Mouse (Mus musculus) adrenal gland, postnatal 4 days (tissue): Measurements from ENCODE around the gene Tchhl1. TPM values are rescaled to one million over a fixed set of nuclear protein-coding genes. Genes with fewer than 3 reads are reported as not detected.
"Not testable (repeated sequence)": the region's sequence is repeated elsewhere in the genome, so short reads cannot be mapped to it uniquely, and the experiment has no call there.

Source experiments
- DNase-seq, 2 experiments: peaks; one replicate each; pipeline ENCODE4 v3.0.0; 2021 to 2022; ENCODE audit warnings: low spot score in 2 of 2, mixed read lengths in 2 of 2
- long read RNA-seq, 2 experiments: library from polyadenylated mRNA; stranded (forward); transcript quantifications; one replicate each; pipeline ENCODE4 v2.0.0; 2021
- total RNA-seq, 2 experiments: library from RNA; stranded (reverse); gene quantifications; 2 replicates each; pipeline ENCODE4 v1.2.3; 2021

Tchhl1 gene
- under 1 TPM in 1 of 2 experiments, not detected in 1; 0.22 TPM for total RNA-seq
- long read RNA-seq, experiment 1: 0 reads
- long read RNA-seq, experiment 2: 0 reads

DNA sequence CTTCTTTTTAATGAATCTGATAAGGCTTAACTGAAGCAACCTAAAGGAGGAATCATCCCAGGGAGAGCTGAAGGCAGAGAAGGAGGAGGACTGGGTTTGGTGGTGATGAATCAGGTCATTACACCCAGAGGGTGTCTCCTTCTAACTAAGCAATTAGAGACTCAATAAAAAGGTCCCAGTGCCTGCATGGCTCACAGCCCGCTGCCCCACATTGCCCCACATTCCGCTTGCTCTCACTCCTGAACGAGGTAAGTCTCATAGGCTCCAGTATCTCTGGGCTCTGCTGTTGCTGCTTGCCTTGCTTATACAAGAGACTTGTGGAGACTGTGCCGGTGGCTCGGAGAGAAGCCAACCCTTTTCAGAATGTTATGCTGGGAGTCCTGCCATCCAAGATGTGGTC is at the start of gene Tchhl1:
Tchhl1 (plus strand) TSS at position 194 of the 400 bp plus-strand sequence.
- DNase-seq: no peak

DNA sequence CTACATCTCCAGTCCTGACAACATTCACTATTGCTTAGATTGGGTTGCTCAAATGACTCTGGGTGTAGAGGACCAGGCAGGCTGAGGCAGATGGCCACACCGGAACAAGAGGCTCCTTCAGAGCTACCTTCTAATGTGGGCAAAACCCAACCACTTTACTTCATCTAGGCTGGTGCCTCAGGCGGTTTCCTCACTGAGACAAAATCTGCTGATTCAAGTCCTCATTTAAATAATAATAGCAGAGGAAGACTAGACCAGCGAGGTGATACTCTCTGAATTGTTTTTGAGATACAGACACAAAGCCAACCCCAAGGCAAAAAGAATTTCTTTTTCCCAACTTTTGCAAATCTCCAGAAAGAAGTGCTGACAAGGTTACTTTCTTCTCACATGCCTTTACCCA is 36.9 kb upstream of the Tchhl1 start:
- no peak for DNase-seq

DNA sequence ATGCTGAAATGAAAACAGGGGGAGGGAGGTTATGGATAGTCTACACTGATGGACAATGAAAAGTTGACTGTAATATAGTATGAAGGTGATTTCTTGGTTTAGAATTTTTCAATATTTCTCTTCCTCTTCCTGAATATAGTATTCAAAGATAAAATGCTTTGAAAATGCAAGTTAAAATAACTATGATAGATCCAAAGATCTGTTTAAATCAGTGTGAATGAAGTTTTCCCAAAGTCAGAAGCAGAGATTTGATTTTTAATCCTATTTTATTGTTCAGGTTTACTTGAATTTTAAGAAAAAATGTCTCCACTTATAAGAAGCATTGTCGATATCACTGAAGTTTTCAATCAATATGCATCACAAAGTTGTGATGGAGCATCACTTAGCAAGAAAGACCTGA is 26.5 kb upstream of the Tchhl1 start, which contains the start of gene Tchh:
Tchh (plus strand) TSS at position 301 of the 400 bp plus-strand sequence.
- DNase-seq: no peak

DNA sequence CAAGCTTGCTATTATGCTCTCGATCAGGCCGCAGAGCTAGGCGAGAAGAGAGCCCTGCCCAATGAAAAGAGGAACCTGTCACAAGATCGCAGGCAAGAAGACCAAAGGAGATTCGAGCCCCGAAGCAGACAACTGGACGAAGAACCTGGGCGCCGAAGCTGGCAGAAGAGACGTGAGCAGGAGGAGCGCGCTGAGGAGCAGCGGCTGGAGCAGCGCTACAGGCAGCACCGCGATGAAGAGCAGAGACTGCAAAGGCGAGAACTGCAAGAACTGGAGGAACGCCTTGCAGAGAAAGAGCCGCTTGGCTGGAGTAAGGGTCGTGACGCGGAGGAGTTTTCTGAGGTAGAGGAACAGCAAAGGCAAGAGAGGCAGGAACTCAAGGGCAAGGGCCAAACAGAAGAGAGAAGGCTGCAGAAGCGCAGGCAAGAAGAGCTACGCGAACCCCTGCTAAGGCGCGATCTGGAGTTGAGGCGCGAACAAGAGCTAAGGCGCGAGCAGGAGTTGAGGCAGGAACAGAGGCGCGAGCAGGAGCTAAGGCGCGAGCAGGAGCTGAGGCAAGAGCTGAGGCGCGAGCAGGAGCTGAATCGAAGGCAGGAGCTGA is 25.0 kb upstream of the Tchhl1 start:
- no peak for DNase-seq

DNA sequence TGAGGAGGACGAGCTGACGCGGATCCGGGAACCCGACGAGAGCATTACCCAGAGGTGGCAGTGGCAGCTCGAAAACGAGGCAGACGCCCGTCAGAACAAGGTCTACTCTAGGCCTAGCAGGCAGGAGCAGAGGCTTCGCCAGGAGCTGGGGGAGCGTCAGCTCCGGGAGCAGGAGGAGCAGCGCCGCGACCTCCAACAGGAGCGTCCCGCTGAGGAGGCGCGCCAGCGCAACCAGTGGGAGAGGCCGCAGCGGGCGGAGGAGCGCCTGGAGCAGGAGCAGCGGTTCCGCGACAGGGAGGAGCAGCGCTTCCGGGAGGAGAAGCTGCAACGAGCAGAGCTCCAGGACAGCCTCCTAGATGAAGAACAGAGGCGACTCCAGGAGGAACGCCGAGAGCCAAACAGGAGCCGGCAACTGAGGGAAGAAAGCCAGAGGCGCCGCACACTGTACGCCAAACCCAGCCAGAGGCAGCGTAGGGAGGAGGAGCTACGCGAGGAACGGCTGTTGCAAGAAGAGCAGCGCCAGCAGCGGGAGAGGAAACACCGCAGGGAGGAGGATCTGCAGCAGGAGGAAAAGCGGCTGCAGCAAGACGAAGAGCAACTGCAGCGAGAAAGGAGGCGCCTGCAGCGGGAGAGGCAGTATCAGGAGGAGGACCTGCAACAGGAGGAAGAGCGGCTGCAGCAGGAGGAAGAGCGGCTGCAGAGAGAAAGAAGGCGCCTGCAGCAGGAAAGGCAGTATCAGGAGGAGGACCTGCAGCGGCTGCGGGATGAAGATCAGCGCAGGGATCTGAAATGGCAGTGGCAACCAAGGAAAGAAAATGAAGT is 24.0 kb upstream of the Tchhl1 start:
- DNase-seq: peak; percentile 18 to 33

DNA sequence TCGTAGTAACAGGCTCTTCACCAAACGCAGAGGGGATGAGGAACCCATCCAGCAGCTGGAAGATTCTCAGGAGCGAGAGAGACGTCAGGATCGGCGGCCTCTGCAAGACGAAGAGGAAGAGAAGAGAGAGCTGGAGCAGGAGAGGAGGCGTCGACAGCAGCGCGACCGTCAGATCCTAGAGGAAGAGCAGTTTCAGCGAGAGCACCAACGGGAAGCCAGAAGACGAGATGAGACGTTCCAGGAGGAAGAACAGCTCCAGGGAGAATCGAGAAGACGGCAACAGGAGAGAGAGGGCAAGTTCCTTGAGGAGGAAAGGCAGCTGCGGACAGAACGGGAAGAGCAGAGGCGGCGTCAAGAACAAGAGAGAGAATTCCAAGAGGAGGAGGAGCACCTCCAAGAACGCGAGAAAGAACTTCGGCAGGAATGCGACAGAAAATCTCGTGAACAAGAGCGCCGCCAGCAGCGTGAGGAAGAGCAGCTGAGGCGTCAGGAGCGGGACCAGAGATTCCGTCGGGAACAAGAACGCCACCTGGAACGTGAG is 23.3 kb upstream of the Tchhl1 start:
- no peak for DNase-seq

DNA sequence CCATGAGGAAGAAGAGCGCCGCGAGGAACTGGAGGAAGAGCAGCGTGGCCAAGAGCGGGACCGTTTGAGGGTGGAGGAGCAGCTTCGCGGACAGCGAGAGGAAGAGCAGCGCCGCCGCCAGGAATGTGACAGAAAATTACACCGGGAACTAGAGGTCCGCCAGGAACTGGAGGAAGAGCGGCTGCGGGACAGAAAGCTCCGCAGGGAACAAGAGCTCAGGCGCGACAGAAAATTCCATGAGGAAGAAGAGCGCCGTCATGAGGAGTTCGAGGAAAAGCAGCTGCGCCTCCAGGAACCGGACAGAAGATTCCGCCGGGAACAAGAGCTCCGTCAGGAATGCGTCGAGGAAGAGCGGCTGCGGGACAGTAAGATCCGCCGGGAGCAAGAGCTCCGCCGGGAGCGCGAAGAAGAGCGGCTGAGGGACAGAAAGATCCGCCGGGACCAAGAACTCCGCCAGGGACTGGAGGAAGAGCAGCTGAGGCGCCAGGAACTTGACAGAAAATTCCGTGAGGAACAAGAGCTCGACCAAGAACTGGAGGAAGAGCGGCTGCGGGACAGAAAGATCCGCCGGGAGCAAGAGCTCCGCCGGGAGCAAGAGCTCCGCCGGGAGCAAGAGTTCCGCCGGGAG is 22.3 kb upstream of the Tchhl1 start:
- DNase-seq: no peak

DNA sequence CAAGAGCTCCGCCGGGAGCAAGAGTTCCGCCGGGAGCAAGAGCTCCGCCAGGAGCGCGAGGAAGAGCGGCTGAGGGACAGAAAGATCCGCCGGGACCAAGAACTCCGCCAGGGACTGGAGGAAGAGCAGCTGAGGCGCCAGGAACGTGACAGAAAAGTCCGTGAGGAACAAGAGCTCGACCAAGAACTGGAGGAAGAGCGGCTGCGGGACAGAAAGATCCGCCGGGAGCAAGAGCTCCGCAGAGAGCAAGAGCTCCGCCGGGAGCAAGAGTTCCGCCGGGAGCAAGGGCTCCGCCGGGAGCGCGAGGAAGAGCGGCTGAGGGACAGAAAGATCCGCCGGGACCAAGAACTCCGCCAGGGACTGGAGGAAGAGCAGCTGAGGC is 21.8 kb upstream of the Tchhl1 start:
- not testable (repeated sequence) for DNase-seq

DNA sequence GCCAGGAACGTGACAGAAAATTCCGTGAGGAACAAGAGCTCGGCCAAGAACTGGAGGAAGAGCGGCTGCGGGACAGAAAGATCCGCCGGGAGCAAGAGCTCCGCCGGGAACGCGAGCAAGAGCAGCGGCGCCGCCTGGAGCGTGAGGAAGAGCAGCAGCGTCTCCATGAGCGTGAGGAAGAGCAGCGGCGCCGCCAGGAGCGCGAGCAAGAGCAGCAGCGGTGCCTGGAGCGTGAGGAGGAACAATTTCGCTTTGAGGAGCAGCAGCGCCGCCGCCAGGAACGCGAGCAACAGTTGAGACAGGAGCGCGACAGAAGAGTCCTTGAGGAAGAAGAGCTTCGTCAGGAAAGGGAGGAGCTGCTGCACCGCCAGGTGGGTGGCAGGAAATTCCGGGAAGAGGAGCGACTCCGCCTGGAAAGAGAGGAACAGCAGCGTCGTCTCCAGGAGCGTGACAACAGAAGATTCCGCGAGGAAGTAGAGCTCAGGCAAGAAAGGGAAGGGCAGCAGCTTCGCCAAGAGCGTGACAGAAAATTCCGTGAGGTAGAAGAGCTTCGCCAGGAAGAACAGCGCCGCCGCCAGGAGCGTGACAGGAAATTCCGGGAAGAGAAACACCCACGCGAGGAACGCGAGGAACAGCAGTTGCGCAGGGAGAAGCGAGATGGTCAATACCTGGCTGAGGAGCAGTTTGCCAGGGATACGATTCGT is 21.3 kb upstream of the Tchhl1 start:
- no peak for DNase-seq

DNA sequence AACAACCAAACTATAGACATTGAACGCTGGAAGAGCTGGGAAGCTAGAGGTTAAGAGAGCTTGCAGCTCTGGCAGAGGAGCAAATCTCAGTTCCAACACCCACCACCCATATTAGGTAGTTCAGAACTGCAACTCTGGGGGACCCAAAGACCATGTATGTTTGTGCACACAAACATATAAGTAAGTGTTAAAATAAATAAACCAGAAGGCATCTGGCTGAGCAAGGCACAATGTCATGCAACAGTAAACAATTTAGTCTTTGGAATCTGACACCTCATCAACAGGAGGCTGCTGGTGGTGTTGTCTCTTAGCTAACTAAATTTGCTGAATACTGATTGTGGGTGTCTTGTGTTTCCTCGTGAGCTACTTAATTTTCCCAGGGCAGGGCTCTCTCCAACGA is 2.0 kb upstream of the Tchhl1 start:
- no peak for DNase-seq

DNA sequence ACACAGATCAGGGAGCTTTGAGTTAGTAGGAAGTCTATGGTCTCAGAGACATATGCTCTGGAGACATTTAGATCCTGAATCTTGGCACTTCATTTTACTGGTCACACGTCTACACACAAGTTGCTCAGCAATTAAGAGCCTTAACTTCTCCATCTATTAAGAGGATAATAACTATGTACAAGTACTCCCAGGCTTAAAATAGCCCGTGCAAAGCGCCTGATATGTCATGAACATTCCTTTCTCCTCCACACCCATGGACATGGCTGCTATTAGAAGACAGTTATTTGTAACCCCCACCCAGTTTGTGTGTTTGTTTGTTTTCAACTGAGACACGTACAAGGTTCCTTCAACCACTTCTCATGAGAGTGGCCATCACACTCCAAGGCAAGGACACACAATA is 1.4 kb upstream of the Tchhl1 start:
- no peak for DNase-seq

DNA sequence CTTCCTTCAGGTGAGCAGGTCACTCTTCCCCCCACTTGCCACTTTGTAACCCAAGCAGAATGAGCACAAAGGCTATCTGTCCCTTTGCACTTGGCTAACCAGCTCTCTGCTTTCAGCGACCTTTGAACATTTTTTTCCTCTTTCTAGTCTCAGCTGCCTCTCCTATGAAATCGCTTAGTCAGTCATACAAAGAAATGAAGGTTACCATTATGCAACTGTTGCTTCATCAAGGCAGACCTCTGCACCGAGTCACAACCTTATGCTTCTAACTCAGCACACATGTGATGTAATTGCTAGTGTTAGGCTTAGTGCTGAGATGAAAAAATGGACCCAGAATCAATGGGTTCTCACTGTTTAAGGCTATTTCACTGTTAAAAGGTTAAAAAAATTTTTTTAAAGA is 1.1 kb downstream of the Tchhl1 start:
- no peak for DNase-seq

DNA sequence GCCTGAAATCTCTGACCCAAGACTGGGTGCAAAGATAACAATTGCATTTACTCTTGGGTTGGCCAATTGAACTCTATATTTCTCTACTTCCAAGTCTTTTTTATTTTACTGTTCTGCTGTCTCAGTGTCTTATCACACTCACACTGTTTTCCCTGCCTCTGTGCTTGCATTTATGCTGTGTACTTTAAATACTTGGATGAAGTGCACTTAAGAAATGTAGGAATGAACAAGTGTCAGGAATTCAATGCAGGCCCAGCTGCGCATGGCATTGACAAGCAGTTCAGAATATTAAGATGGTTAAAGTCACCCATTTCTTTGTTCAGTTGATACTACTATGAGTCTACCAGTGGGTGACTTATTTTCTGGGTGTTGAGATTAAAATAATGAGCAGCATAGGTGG is 11.5 kb downstream of the Tchhl1 start:
- no peak for DNase-seq

DNA sequence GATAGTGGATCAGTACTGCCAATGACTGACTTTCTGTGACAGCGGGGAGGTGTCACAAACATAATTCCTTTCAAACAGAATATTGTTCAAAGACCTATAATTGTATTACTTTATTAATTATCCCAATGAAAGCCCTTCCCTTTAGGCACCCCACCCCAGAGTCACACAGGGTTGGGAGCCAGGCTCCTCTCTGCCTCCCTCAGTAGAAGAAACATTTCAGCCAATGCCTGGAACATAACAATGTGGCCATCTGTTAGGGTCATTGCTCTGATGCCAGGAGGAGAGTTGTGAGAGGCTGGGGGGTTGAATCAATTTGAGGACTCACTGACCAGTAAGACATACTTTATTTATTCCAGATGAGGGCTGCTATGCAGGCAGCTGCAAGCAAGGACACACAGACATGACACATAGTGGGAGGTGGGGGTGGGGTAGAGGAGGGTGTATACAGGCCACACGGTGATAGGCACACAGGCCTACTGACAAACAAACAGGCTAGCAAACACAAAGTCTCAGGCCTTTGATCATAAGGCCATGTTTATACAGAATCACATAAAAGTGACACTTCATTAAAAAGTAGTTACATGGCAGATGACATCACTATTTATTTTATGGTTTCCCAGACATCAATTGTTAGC is 13.5 kb downstream of the Tchhl1 start:
- DNase-seq: no peak

DNA sequence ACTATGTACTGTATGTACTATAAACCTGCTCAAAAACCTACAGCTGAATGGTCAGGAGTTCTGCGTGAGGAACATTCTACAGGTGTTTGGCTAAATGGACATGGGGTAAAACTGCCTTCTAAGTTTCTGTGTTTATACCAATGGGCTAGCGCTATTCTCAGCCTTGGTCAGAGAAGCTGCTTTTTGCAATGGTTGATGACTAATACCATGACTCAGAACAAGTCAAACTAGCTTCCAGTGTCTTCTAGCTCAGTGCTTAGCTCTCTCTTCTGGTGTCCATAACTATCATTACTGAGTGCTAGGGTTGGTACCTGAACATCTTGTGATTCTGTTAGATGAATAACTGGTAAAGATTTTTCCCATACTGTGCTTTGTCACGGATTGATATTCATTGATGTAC is 17.1 kb downstream of the Tchhl1 start:
- no peak for DNase-seq

DNA sequence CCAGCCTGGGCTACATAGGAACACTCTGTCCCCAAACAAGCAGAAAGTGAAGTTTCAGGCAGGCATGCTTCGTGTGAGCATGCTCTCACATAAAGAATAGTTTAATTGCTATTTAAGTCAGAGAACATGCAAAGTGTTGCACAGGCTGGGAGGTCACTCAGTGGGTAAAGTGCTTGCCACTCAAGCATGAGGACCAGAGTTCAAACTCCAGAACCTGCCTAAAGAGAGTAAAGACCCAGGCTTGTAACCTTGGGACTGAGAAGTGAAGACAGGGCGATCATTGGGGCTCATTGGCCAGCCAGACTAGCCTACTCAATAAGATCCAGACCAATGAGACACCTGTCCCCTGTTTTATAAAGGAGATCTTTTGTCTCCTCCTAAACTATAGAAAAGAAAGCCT is 20.0 kb downstream of the Tchhl1 start:
- DNase-seq: no peak

DNA sequence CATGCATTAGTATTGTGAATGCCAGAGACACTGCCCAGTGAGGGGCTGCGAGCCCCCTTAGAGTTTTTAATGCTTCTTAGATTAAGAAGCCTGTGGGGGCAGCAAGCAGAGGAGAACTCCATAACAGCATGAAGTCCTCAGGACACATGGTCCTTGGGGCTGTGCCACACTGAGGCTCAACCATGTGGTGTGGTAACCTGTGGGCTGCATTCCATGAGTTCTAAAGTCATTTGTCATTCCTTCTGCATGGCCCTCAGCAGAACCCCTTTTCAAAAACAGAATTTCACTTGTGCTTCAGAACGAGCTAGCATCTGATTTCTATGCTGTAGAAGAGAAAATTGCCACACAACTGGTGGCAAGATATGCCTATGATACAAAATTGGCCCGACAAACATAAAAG is 23.6 kb downstream of the Tchhl1 start:
- no peak for DNase-seq

DNA sequence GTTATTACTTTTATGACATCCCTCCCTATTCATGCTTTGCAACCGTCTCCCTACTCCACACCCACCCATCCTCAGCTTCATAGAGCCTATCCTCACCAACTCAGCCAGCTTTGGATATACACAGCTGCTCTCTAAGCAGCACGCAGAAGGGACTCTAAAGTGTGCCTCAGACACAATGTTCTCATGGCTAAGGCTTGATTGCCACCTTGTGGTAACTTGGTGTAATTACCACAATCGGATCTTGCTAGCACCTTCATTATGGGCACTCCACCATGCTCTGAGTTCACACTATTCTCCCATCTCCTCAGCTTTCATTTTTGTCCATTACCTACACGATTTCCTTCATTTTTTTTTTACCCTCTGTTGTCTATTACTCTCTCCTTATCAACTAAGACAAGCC is 25.4 kb downstream of the Tchhl1 start:
- no peak for DNase-seq

DNA sequence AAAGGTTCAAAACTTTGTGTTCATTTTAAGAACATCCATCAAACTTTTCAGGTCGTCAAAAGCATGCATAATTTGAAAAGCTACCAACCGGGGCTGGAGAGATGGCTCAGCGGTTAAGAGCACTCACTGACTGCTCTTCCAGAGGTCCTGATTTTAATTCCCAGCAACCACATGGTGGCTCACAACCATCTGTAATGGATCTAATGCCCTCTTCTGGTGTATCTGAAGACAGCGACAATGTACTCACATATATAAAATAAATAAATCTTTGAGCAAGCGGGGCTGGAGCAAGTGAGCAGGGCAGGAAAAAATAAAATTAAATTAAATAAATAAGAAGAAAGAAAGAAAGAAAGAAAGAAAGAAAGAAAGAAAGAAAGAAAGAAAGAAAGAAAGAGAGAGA is 26.2 kb downstream of the Tchhl1 start:
- DNase-seq: not testable (repeated sequence)

DNA sequence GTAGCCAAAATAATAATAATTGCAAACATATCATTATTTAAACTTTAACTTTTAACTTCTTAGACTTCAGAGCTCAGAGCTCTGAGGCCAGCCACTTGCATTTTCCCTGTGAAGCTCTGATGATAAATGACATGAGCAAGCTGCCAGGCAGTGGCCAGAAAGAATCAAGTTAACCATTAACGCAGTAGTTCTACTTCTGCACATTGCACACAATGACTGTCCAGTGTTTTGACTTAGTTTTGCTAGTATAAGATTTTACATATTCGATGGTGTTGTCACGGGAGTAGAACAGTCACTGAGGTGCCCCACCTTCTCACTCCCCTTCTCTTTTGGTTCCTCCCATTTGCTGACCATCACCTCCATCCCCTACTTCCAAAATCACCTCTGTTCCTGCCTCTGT is 28.6 kb downstream of the Tchhl1 start:
- DNase-seq: no peak

DNA sequence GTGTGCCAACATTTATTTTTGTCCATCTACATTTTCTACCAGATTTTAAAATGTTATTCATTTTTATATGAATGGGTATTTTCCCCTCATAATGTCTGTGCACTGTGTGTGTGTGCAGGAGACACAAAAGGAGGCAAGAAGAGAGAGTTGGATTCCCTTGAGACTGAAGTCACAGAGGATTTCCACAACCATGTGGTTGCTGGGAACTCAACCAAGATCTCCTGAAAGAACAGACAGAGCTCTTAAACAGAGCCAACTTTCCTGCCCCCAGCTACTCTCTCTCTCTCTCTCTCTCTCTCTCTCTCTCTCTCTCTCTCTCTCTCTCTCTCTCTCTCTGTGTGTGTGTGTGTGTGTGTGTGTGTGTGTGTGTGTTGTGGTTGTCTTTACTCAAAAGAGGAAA is 30.6 kb downstream of the Tchhl1 start:
- no peak for DNase-seq
